Comparison of ENCODE assay signal across 18 mouse cellular contexts in the genomic region with DNA sequence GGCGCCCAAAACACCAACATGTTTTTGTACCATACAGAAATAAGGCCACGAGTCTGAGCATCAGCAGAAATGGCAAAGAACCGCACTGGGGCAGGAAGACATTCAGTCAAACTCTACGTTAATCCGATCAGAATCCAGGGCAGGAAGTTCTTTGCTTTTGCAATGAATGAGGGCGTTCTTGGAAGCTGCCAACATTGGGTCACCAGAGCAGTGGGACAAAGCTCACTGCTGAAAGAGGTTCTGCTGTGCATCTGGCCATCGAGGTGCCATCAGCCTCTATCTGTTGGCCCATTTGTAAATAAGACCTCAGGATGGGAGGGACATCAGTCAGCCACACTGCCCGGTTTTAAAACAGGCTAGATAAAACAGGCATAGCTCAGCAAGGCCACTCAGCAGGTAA. TPM values are rescaled to one million over a fixed set of nuclear protein-coding genes. Genes with fewer than 3 reads are reported as not detected.
DNase-seq lines count a peak whose midpoint lies in the region; ATAC-seq and TF ChIP-seq lines count a peak whose summit lies in the region.
"Had no signal": no experiment of that assay in that cellular context is flagged by ENCODE, and none has a peak within 500 bp of the region (broad histone marks: within the 10 kb centered on the region; RNA-seq: fewer than 3 reads in every experiment).

No protein-coding gene starts in this region.

- H3K4me3 ChIP-seq in forebrain, embryonic 16.5 days (replicated peaks; ENCODE audit: low read length), result no peak overlapping the region
- H3K4me3 ChIP-seq in forebrain, embryonic 12.5 days (replicated peaks), result no peak overlapping the region
- no peak overlapping the region for H3K4me3 ChIP-seq in liver, postnatal 0 days (ENCODE audit: low read depth, low read length)
- H3K4me3 ChIP-seq in hindbrain, embryonic 16.5 days (ENCODE audit: low read length), result no peak overlapping the region
- H3K4me3 ChIP-seq: erythroblast, embryonic 14.5 days; heart, embryonic 10.5 days; limb, embryonic 15.5 days; neural tube, embryonic 15.5 days had no signal

- peaks cover 12% of the 10 kb centered on the region; the same call in 1 of the 2 replicates for H3K36me3 ChIP-seq in forebrain, embryonic 16.5 days (ENCODE audit: control insufficient read depth, insufficient read depth)
- H3K36me3 ChIP-seq in forebrain, embryonic 12.5 days (replicated peaks), result peaks cover 20% of the 10 kb centered on the region
- H3K36me3 ChIP-seq in liver, postnatal 0 days (replicated peaks; ENCODE audit: insufficient read depth, low read length), result no peaks in the 10 kb centered on the region; the same call in 1 of the 2 replicates
- H3K36me3 ChIP-seq in hindbrain, embryonic 16.5 days (ENCODE audit: control insufficient read depth, insufficient read depth, low read length), result peaks cover 7% of the 10 kb centered on the region
- H3K36me3 ChIP-seq: heart, embryonic 10.5 days had no signal

- TF ChIP-seq CTCF in liver, postnatal 0 days (IDR thresholded peaks at IDR 0.05; ENCODE audit: low read depth), result no peak

- no peak overlapping the region for H3K4me2 ChIP-seq in forebrain, embryonic 16.5 days (ENCODE audit: low read length)
- H3K4me2 ChIP-seq in forebrain, embryonic 12.5 days, result no peak overlapping the region
- H3K4me2 ChIP-seq in liver, postnatal 0 days (ENCODE audit: low read depth, low read length), result no peak overlapping the region
- H3K4me2 ChIP-seq in hindbrain, embryonic 16.5 days (ENCODE audit: low read length), result no peak overlapping the region
- H3K4me2 ChIP-seq: limb, embryonic 15.5 days; neural tube, embryonic 15.5 days had no signal

- peaks cover 17% of the 10 kb centered on the region for H3K4me1 ChIP-seq in forebrain, embryonic 16.5 days (replicated peaks; ENCODE audit: control insufficient read depth, insufficient read depth, low read length)
- peaks cover 18% of the 10 kb centered on the region for H3K4me1 ChIP-seq in forebrain, embryonic 12.5 days
- 0 out of 2 replicates have a peak, but pooled peaks cover 4% of the 10 kb centered on the region for H3K4me1 ChIP-seq in liver, postnatal 0 days (ENCODE audit: insufficient read depth)
- peaks cover 4% of the 10 kb centered on the region; the same call in 1 of the 2 replicates for H3K4me1 ChIP-seq in hindbrain, embryonic 16.5 days (ENCODE audit: control insufficient read depth, insufficient read depth, low read depth, low read length)
- H3K4me1 ChIP-seq: heart, embryonic 10.5 days; limb, embryonic 15.5 days had no signal

- no peak for ATAC-seq in forebrain, embryonic 16.5 days
- no peak for ATAC-seq in forebrain, embryonic 12.5 days (ENCODE audit: low FRiP score)
- ATAC-seq in liver, postnatal 0 days, result peak; percentile 68
- ATAC-seq in hindbrain, embryonic 16.5 days, result no peak
- ATAC-seq: activated CD4-positive, CD25-positive, alpha-beta regulatory T cell, adult 4 months had no signal

- peak; percentile 24 for DNase-seq in liver, postnatal 0 days
- no peak for DNase-seq in liver
- peak; percentile 44 for DNase-seq in Muller cell, postnatal 12 days (ENCODE audit: inconsistent ontology term)
- DNase-seq in spleen, postnatal 14 days (ENCODE audit: low spot score in 2 of 2), result no peak
- DNase-seq: cerebellum, adult 8-10 months; kidney, adult 18-20 months; kidney, postnatal 10 days; lung, adult 2 months; spleen, adult 18-20 months; thymus, postnatal 36 days had no signal

- H3K9me3 ChIP-seq in forebrain, embryonic 16.5 days (ENCODE audit: control insufficient read depth, low read length), result no peaks in the 10 kb centered on the region
- no peaks in the 10 kb centered on the region for H3K9me3 ChIP-seq in forebrain, embryonic 12.5 days
- H3K9me3 ChIP-seq in liver, postnatal 0 days (ENCODE audit: low read length), result no peaks in the 10 kb centered on the region
- H3K9me3 ChIP-seq in hindbrain, embryonic 16.5 days (ENCODE audit: control insufficient read depth, low read length), result no peaks in the 10 kb centered on the region
- H3K9me3 ChIP-seq: heart, embryonic 10.5 days; limb, embryonic 15.5 days; neural tube, embryonic 15.5 days had no signal

- 15% methylated on average over 8 of the region's 8 CpGs for WGBS in forebrain, embryonic 16.5 days
- WGBS in forebrain, embryonic 12.5 days, result 24% methylated on average over 8 of the region's 8 CpGs
- WGBS in liver, postnatal 0 days (ENCODE audit: insufficient replicate concordance), result 41% methylated on average over 8 of the region's 8 CpGs
- 36% methylated on average over 8 of the region's 8 CpGs for WGBS in hindbrain, embryonic 16.5 days

- no peak for TF ChIP-seq EP300 in liver, postnatal 0 days (IDR thresholded peaks at IDR 0.05; ENCODE audit: low read depth)

- H3K9ac ChIP-seq in forebrain, embryonic 16.5 days (replicated peaks; ENCODE audit: low read depth, low read length), result no peak overlapping the region
- no peak overlapping the region for H3K9ac ChIP-seq in forebrain, embryonic 12.5 days
- H3K9ac ChIP-seq in liver, postnatal 0 days (replicated peaks), result no peak overlapping the region
- no peak overlapping the region for H3K9ac ChIP-seq in hindbrain, embryonic 16.5 days (ENCODE audit: low read depth, low read length)
- H3K9ac ChIP-seq: limb, embryonic 15.5 days; neural tube, embryonic 15.5 days had no signal

- H3K27ac ChIP-seq in forebrain, embryonic 16.5 days (ENCODE audit: low read length), result peak overlapping the region; percentile 28
- no peak overlapping the region for H3K27ac ChIP-seq in forebrain, embryonic 12.5 days
- H3K27ac ChIP-seq in liver, postnatal 0 days (ENCODE audit: low read depth), result no peak overlapping the region
- 0 out of 2 replicates have a peak overlapping the region, but pooled peaks have one; percentile 37 for H3K27ac ChIP-seq in hindbrain, embryonic 16.5 days (ENCODE audit: low read depth, low read length)
- H3K27ac ChIP-seq: heart, embryonic 10.5 days; limb, embryonic 15.5 days; neural tube, embryonic 15.5 days had no signal

- H3K27me3 ChIP-seq in forebrain, embryonic 16.5 days (replicated peaks; ENCODE audit: control insufficient read depth, insufficient read depth, low read length), result no peaks in the 10 kb centered on the region
- H3K27me3 ChIP-seq in forebrain, embryonic 12.5 days, result no peaks in the 10 kb centered on the region
- H3K27me3 ChIP-seq in liver, postnatal 0 days (ENCODE audit: insufficient read depth, low read length), result no peaks in the 10 kb centered on the region
- H3K27me3 ChIP-seq in hindbrain, embryonic 16.5 days (replicated peaks; ENCODE audit: control insufficient read depth, insufficient read depth, low read length), result no peaks in the 10 kb centered on the region
- H3K27me3 ChIP-seq: limb, embryonic 15.5 days; neural tube, embryonic 15.5 days had no signal

RNA-seq across cellular contexts. Expression of gene Gm6525, which starts 7.2 kb away (rescaled TPM):
- polyA plus RNA-seq in forebrain, embryonic 16.5 days (2015; fragmentation: Nextera tagmentation; extraction: Ambion mirVana), result 3.0 and 3.1 TPM in 2 replicates
- 1.5 and 2.5 TPM in 2 replicates for polyA plus RNA-seq in forebrain, embryonic 12.5 days (2016; fragmentation: Nextera tagmentation; extraction: Ambion mirVana)
- 0.14 and 0.21 TPM in 2 replicates for polyA plus RNA-seq in liver, postnatal 0 days (2015; fragmentation: Nextera tagmentation; extraction: Ambion mirVana)
- polyA plus RNA-seq in hindbrain, embryonic 16.5 days (2015; fragmentation: Nextera tagmentation; extraction: Ambion mirVana), result 1.6 and 1.8 TPM in 2 replicates
- polyA plus RNA-seq: activated CD4-positive, CD25-positive, alpha-beta regulatory T cell, adult 4 months; erythroblast, embryonic 14.5 days; lung, adult 2 months had no signal

RNA-seq across cellular contexts. Expression of gene Mnd1, which starts 25.5 kb away (rescaled TPM):
- polyA plus RNA-seq in forebrain, embryonic 16.5 days (2015; fragmentation: Nextera tagmentation; extraction: Ambion mirVana), result 2.7 and 3.2 TPM in 2 replicates
- 8.5 and 10.5 TPM in 2 replicates for polyA plus RNA-seq in forebrain, embryonic 12.5 days (2016; fragmentation: Nextera tagmentation; extraction: Ambion mirVana)
- polyA plus RNA-seq in liver, postnatal 0 days (2015; fragmentation: Nextera tagmentation; extraction: Ambion mirVana), result 8.3 and 9.9 TPM in 2 replicates
- 2.0 and 2.9 TPM in 2 replicates for polyA plus RNA-seq in hindbrain, embryonic 16.5 days (2015; fragmentation: Nextera tagmentation; extraction: Ambion mirVana)

Comparison
In these comparisons a context has a peak if more than half of its experiments do, and no peak if none do; other contexts are left out.
1. H3K27ac ChIP-seq: peak in forebrain, embryonic 16.5 days (single experiment) and hindbrain, embryonic 16.5 days (single experiment); none in forebrain, embryonic 12.5 days (single experiment) and liver, postnatal 0 days (single experiment).
2. DNase-seq: peak in liver, postnatal 0 days (single experiment) and Muller cell, postnatal 12 days (single experiment); none in liver (single experiment) and spleen, postnatal 14 days (0 of 2).